25 mouse cellular contexts compared by ENCODE assay signal in genomic region chr1:170608461-170609071, GRCm38 (mm10). TPM values are rescaled to one million over a fixed set of nuclear protein-coding genes. Genes with fewer than 3 reads are reported as not detected.
DNase-seq lines count a peak whose midpoint lies in the region; ATAC-seq and TF ChIP-seq lines count a peak whose summit lies in the region.
"Had no signal": no experiment of that assay in that cellular context is flagged by ENCODE, and none has a peak within 500 bp of the region (broad histone marks: within the 10 kb centered on the region; RNA-seq: fewer than 3 reads in every experiment).

No protein-coding gene starts in this region.

- no peaks in the 10 kb centered on the region for H3K9me3 ChIP-seq in liver, embryonic 13.5 days (replicated peaks)
- H3K9me3 ChIP-seq: embryonic facial prominence, embryonic 12.5 days; forebrain, embryonic 15.5 days; midbrain, embryonic 10.5 days; neural tube, embryonic 12.5 days had no signal

- no peaks in the 10 kb centered on the region for H3K79me2 ChIP-seq in liver, adult 2 months (ENCODE audit: control insufficient read depth, insufficient read depth, low read length)

- no peaks in the 10 kb centered on the region for H3K27me3 ChIP-seq in liver, adult 2 months (ENCODE audit: control insufficient read depth, insufficient read depth, low read length)
- no peaks in the 10 kb centered on the region for H3K27me3 ChIP-seq in liver, embryonic 13.5 days
- H3K27me3 ChIP-seq: embryonic facial prominence, embryonic 12.5 days; forebrain, embryonic 15.5 days; neural tube, embryonic 12.5 days had no signal

- H3K4me3 ChIP-seq in liver, adult 2 months (ENCODE audit: insufficient read depth, low read depth, low read length): no peak overlapping the region
- no peak overlapping the region for H3K4me3 ChIP-seq in liver, embryonic 13.5 days (replicated peaks)
- H3K4me3 ChIP-seq: embryonic facial prominence, embryonic 12.5 days; forebrain, embryonic 15.5 days; gastrocnemius, adult 2 months; midbrain, embryonic 10.5 days; myocyte; neural tube, embryonic 12.5 days had no signal

- WGBS in liver, adult 2 months: 34% methylated on average over 3 of the region's 3 CpGs
- 68% methylated on average over 3 of the region's 3 CpGs for WGBS in liver, embryonic 13.5 days (ENCODE audit: insufficient replicate concordance)

- no peak for TF ChIP-seq POLR2A in liver, adult 2 months (IDR thresholded peaks at IDR 0.05; ENCODE audit: extremely low read depth, insufficient read depth, low read length)

- no peaks in the 10 kb centered on the region for H3K36me3 ChIP-seq in liver, adult 2 months (ENCODE audit: control insufficient read depth, insufficient read depth, low read length)
- no peaks in the 10 kb centered on the region for H3K36me3 ChIP-seq in liver, embryonic 13.5 days
- H3K36me3 ChIP-seq: embryonic facial prominence, embryonic 12.5 days; forebrain, embryonic 15.5 days; midbrain, embryonic 10.5 days; neural tube, embryonic 12.5 days had no signal

- H3K4me1 ChIP-seq in liver, adult 2 months (ENCODE audit: control insufficient read depth, insufficient read depth, low read length): peaks cover 9% of the 10 kb centered on the region
- peaks cover 46% of the 10 kb centered on the region for H3K4me1 ChIP-seq in liver, embryonic 13.5 days (replicated peaks)
- H3K4me1 ChIP-seq: forebrain, embryonic 15.5 days; neural tube, embryonic 12.5 days had no signal

- TF ChIP-seq CTCF in liver, adult 2 months (IDR thresholded peaks at IDR 0.05; ENCODE audit: low read depth, low read length): no peak

- DNase-seq in liver, adult 2 months (ENCODE audit: extremely low read depth, low read depth, low spot score): peak; percentile 82
- no peak for DNase-seq in liver
- DNase-seq in liver, embryonic 13.5 days: no peak
- no peak for DNase-seq in layer of hippocampus, postnatal 25 days (ENCODE audit: extremely low spot score in 1 of 2, low spot score in 1 of 2)
- no peak for DNase-seq in urinary bladder, postnatal 36 days (ENCODE audit: low spot score in 2 of 2)
- DNase-seq: adrenal gland, adult 8-10 months; cerebellum, adult 2 months; cerebellum, postnatal 25 days; embryo, embryonic 11 days; gastrocnemius, adult 2 months; kidney, adult 8-10 months; kidney, postnatal 10 days; lung, adult 2 months; lung, postnatal 14 days; right cerebral cortex, postnatal 4 days; thymus, adult 2 months; thymus, postnatal 36 days had no signal

- H3K27ac ChIP-seq in liver, adult 2 months (replicated peaks; ENCODE audit: insufficient read depth, low read depth, low read length): peak overlapping the region; percentile 79
- H3K27ac ChIP-seq in liver, embryonic 13.5 days: peak overlapping the region; percentile 35
- H3K27ac ChIP-seq: embryonic facial prominence, embryonic 12.5 days; forebrain, embryonic 15.5 days; gastrocnemius, adult 2 months; midbrain, embryonic 10.5 days; neural tube, embryonic 12.5 days had no signal

- no peak overlapping the region for H3K4me2 ChIP-seq in liver, embryonic 13.5 days
- H3K4me2 ChIP-seq: embryonic facial prominence, embryonic 12.5 days; forebrain, embryonic 15.5 days; neural tube, embryonic 12.5 days had no signal

- peak; percentile 31; the same call in 1 of the 2 replicates for ATAC-seq in common myeloid progenitor, adult 5-6 weeks (replicated peaks; ENCODE audit: low read depth, poor library complexity, severe bottlenecking)
- ATAC-seq in liver, embryonic 13.5 days (ENCODE audit: low read depth): no peak
- peak; percentile 20; the same call in 1 of the 2 replicates for ATAC-seq in megakaryocyte progenitor cell, adult 5-6 weeks (replicated peaks; ENCODE audit: poor library complexity)
- ATAC-seq: forebrain, embryonic 15.5 days; hindbrain, embryonic 16.5 days had no signal

- H3K9ac ChIP-seq in liver, adult 2 months (ENCODE audit: low read depth, low read length): no peak overlapping the region
- peak overlapping the region; percentile 26; the same call in 1 of the 2 replicates for H3K9ac ChIP-seq in liver, embryonic 13.5 days
- H3K9ac ChIP-seq: embryonic facial prominence, embryonic 12.5 days; forebrain, embryonic 15.5 days; neural tube, embryonic 12.5 days had no signal

RNA-seq across cellular contexts. Expression of gene Nos1ap, which starts 18.9 kb away (rescaled TPM):
- 1.8 and 3.2 TPM in 2 replicates for total RNA-seq in liver, adult 2 months (2014; rRNA removed)
- 3.1 and 6.7 TPM in 2 replicates for polyA plus RNA-seq in liver, adult 2 months (2012; rRNA removed)
- total RNA-seq in common myeloid progenitor, adult 5-6 weeks (2017): 9.5 and 13.7 TPM in 2 replicates
- polyA plus RNA-seq in liver, embryonic 13.5 days (2015; fragmentation: Nextera tagmentation; extraction: Ambion mirVana): 3.1 and 3.7 TPM in 2 replicates
- total RNA-seq in megakaryocyte progenitor cell, adult 5-6 weeks (2015): 9.9 and 12.4 TPM in 2 replicates
- 5.8 and 10.3 TPM in 2 replicates for total RNA-seq in megakaryocyte progenitor cell, adult 5-6 weeks (2017)
- total RNA-seq in layer of hippocampus, postnatal 25 days (2021): 100 to 1,000 TPM; 166 to 204 TPM

RNA-seq across cellular contexts. Expression of gene Olfml2b, which starts 35.8 kb away (rescaled TPM):
- total RNA-seq in liver, adult 2 months (2014; rRNA removed): 0.37 and 0.67 TPM in 2 replicates
- 0.44 and 0.46 TPM in 2 replicates for polyA plus RNA-seq in liver, adult 2 months (2012; rRNA removed)
- 0.27 and 0.68 TPM in 2 replicates for total RNA-seq in common myeloid progenitor, adult 5-6 weeks (2017)
- polyA plus RNA-seq in liver, embryonic 13.5 days (2015; fragmentation: Nextera tagmentation; extraction: Ambion mirVana): 1.3 and 1.8 TPM in 2 replicates
- 0.67 and 1.3 TPM in 2 replicates for total RNA-seq in megakaryocyte progenitor cell, adult 5-6 weeks (2015)
- 1.8 and 2.0 TPM in 2 replicates for total RNA-seq in megakaryocyte progenitor cell, adult 5-6 weeks (2017)
- 10 to 100 TPM; 35.6 to 44.2 TPM for total RNA-seq in layer of hippocampus, postnatal 25 days (2021)

Comparison
In these comparisons a context has a peak if more than half of its experiments do, and no peak if none do; other contexts are left out.
1. RNA of gene Nos1ap, which starts 18.9 kb away (total RNA-seq): 166 to 204 TPM in layer of hippocampus, postnatal 25 days; 5.8 to 12.4 TPM in megakaryocyte progenitor cell, adult 5-6 weeks, 9.5 to 13.7 TPM in common myeloid progenitor, adult 5-6 weeks and 1.8 to 3.2 TPM in liver, adult 2 months; every median in the first group is over 10 times any median in the second.
2. RNA of gene Olfml2b, which starts 35.8 kb away (total RNA-seq): 35.6 to 44.2 TPM in layer of hippocampus, postnatal 25 days; 0.67 to 2.0 TPM in megakaryocyte progenitor cell, adult 5-6 weeks, 0.37 to 0.67 TPM in liver, adult 2 months and 0.27 to 0.68 TPM in common myeloid progenitor, adult 5-6 weeks; every median in the first group is over 10 times any median in the second.